Mouse (Mus musculus) ES-Bruce4 (cell line): ENCODE results near the gene Oaf.

ENCODE experiments used
- CTCF ChIP-seq: IDR thresholded peaks from one replicate; pipeline ENCODE4 v1.8.1; 2011; ENCODE audit warnings: low read depth, low read length
- POLR2A ChIP-seq: IDR thresholded peaks from one replicate; pipeline ENCODE4 v1.8.1; 2011; ENCODE audit warnings: low read length; ENCODE audit not compliant: insufficient read depth

GRCm38 (mm10) chr9:43229398-43229895, 10.3 kb downstream of the Oaf start:
- TF ChIP-seq POLR2A: no peak
- TF ChIP-seq CTCF: no peak
